Mouse (Mus musculus): Measurements from ENCODE around the gene Emp3.

Gene Emp3

DNA sequence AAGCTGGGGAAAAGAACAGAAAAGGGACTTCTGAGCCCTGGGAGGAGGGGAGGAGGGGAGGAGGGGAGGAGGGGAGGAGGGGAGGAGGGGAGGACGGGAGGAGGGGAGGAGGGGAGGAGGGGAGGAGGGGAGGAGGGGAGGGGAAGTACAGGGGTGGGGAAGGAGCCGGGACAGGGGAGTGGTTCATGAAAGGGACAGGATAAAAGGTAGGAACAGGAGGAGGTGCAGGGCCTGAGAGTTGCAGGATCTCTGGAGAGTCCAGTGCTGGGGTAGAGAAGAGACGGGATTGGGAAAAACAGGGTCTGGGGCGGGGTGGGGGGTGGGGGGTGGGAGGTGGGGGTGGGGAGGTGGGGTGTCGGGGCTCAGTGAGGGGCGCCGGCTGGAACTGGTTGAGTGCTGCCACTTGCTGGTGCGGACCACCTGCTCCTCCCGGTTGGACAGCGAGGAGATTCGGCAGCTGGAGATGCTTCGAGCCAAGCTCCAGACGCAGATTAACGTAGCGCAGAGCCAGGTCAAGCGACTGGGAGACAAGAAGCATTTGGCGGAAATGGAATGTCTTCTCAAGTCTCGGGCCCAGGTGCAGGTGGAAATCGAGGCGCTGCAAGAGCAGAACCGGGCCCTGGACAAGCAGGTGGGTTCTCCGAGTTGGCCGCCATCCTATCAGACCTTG, 7.6 kb upstream of the Emp3 start:
- no peaks in the 10 kb centered on the region for H3K27me3 ChIP-seq (ENCODE audit: insufficient read depth, low read length)
- no peak for TF ChIP-seq NANOG (IDR thresholded peaks at IDR 0.05; ENCODE audit: borderline replicate concordance, low read length)
- no peak for TF ChIP-seq CTCF (conservative IDR thresholded peaks at IDR 0.05; ENCODE audit: low read length)
- H3K9me3 ChIP-seq (ENCODE audit: low read length), result no peaks in the 10 kb centered on the region; the same call in 1 of the 2 replicates
- H3K4me3 ChIP-seq (replicated peaks; ENCODE audit: low read length), result peak overlapping the region; percentile 75
- peaks cover 7% of the 10 kb centered on the region; the same call in 1 of the 2 replicates for H3K36me3 ChIP-seq (ENCODE audit: insufficient read depth, low read length)
- peaks cover 33% of the 10 kb centered on the region for H3K4me1 ChIP-seq (replicated peaks; ENCODE audit: low read depth, low read length)

- peak; percentile 41 for TF ChIP-seq CTCF (conservative IDR thresholded peaks at IDR 0.05; ENCODE audit: low read length)
- no peak for TF ChIP-seq NANOG (IDR thresholded peaks at IDR 0.05; ENCODE audit: borderline replicate concordance, low read length)
- peaks cover 66% of the 10 kb centered on the region for H3K4me1 ChIP-seq (replicated peaks; ENCODE audit: low read depth, low read length)
- H3K4me3 ChIP-seq (replicated peaks; ENCODE audit: low read length), result peak overlapping the region; percentile 80
Observed at GRCm38 (mm10) chr7:45924429-45924816, 3.2 kb upstream of the Emp3 start.

GRCm38 (mm10) chr7:45923762-45924428, 2.7 kb upstream of the Emp3 start, which contains the start of gene Ccdc114:
Ccdc114 (plus strand) TSS chr7:45924072.
- Histone ChIP-seq H3K4me1 (replicated peaks; ENCODE audit: low read depth, low read length) (peaks cover 66% of the 10 kb centered on the region), H3K9me3 (ENCODE audit: low read length) (no peaks in the 10 kb centered on the region; the same call in 1 of the 2 replicates), H3K36me3 (ENCODE audit: insufficient read depth, low read length) (no peaks in the 10 kb centered on the region), H3K4me3 (replicated peaks; ENCODE audit: low read length) (peak within 1 kb of the TSS; percentile 80), H3K27me3 (ENCODE audit: insufficient read depth, low read length) (peaks cover 7% of the 10 kb centered on the region; the same call in 1 of the 2 replicates)
- TF ChIP-seq POU5F1 (IDR thresholded peaks at IDR 0.05; ENCODE audit: borderline replicate concordance, low read length), result no peak

More at GRCm38 (mm10) chr7:45924429-45924816, 3.2 kb upstream of the Emp3 start:
- H3K36me3 ChIP-seq (ENCODE audit: insufficient read depth, low read length), result no peaks in the 10 kb centered on the region
- peaks cover 7% of the 10 kb centered on the region; the same call in 1 of the 2 replicates for H3K27me3 ChIP-seq (ENCODE audit: insufficient read depth, low read length)
- no peaks in the 10 kb centered on the region; the same call in 1 of the 2 replicates for H3K9me3 ChIP-seq (ENCODE audit: low read length)

DNA sequence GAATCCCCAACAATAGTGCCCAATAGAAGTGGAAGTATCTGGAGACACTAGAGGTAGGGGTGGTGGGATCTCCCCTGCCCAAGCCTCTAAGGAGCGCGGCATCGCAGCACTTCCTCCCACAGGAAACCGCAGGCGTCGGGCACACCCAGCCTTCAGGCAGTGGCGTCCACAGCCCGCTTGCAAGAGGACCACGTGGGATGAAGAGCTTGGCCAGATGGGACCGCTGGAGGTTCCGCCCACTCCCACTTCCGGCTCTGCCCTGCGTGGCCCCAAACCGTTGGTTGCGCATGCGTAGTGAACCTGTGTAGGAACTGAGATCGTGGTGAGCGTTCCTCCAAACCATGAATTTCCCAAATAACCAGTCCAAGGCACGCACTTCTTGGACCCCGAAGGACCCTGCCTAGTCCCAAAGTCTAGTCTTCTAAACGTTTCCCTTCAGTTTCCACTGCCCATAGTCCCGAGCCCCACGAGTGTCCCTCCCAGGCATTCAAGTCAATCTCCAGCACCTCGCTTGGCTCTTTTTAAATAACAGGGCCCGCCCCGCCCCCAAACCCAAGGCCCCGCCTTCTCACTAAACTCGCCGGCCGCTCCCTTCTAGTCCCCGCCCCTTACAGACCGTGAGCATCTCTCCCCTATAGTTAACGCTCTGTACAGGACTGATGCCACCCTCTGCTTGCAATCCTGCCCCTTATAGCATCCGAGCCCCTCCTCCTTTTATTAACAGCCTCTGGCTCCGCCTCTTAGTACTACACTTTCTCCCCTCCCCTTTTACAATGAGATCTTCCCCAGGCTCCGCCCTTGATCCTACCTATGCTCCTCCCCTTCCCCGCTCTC, 1.9 kb upstream of the Emp3 start:
- Histone ChIP-seq H3K9me3 (ENCODE audit: low read length) (no peaks in the 10 kb centered on the region; the same call in 1 of the 2 replicates), H3K36me3 (ENCODE audit: insufficient read depth, low read length) (no peaks in the 10 kb centered on the region), H3K4me3 (replicated peaks; ENCODE audit: low read length) (peak overlapping the region; percentile 80), H3K4me1 (replicated peaks; ENCODE audit: low read depth, low read length) (peaks cover 68% of the 10 kb centered on the region), H3K27me3 (ENCODE audit: insufficient read depth, low read length) (peaks cover 7% of the 10 kb centered on the region; the same call in 1 of the 2 replicates)
- TF ChIP-seq NANOG (IDR thresholded peaks at IDR 0.05; ENCODE audit: borderline replicate concordance, low read length) (no peak), POU5F1 (IDR thresholded peaks at IDR 0.05; ENCODE audit: borderline replicate concordance, low read length) (no peak), CTCF (conservative IDR thresholded peaks at IDR 0.05; ENCODE audit: low read length) (no peak)

DNA sequence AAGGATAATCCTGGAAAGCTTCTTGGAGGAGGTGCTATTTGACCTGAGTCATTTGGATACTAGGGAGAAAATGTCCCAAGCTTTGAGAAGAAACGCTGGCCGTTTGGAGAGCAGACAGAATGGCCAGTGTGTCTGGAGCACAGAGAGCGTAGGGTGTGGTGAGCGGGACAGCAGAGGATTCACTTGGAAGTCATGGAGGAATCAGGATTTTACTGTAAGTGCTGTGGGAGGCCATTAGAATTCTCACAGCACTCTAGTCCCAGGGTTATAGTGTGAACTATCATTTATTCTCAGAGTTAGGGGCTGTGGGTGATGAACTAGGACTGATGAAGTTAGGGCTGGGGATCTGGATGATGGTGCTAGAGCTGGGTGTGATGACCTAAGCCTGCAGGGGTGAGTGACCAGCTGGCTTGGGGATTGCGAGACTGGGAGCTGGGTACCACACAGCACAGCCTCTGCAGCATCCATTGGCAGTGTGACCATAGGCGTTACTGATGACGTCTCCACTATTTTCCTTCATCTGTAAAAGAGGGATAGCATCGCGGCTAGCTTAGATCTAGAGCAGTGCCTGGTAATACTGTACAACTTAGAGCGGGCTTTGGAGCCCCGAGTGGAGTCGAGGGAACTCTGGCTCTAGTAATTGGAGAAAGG, 871 bp upstream of the Emp3 start:
- H3K36me3 ChIP-seq (ENCODE audit: insufficient read depth, low read length), result no peaks in the 10 kb centered on the region

GRCm38 (mm10) chr7:45920583-45921241, 492 bp downstream of the Emp3 start:
- peaks cover 7% of the 10 kb centered on the region; the same call in 1 of the 2 replicates for H3K27me3 ChIP-seq (ENCODE audit: insufficient read depth, low read length)
- H3K4me3 ChIP-seq (replicated peaks; ENCODE audit: low read length), result peak overlapping the region; percentile 53
- no peaks in the 10 kb centered on the region; the same call in 1 of the 2 replicates for H3K36me3 ChIP-seq (ENCODE audit: insufficient read depth, low read length)
- H3K9me3 ChIP-seq (ENCODE audit: low read length), result no peaks in the 10 kb centered on the region
- peaks cover 89% of the 10 kb centered on the region for H3K4me1 ChIP-seq (replicated peaks; ENCODE audit: low read depth, low read length)
- TF ChIP-seq CTCF (conservative IDR thresholded peaks at IDR 0.05; ENCODE audit: low read length) (no peak), NANOG (IDR thresholded peaks at IDR 0.05; ENCODE audit: borderline replicate concordance, low read length) (no peak), POU5F1 (IDR thresholded peaks at IDR 0.05; ENCODE audit: borderline replicate concordance, low read length) (no peak)

More for the DNA sequence above, 871 bp upstream of the Emp3 start:
- peaks cover 76% of the 10 kb centered on the region for H3K4me1 ChIP-seq (replicated peaks; ENCODE audit: low read depth, low read length)
- TF ChIP-seq CTCF (conservative IDR thresholded peaks at IDR 0.05; ENCODE audit: low read length) (no peak), NANOG (IDR thresholded peaks at IDR 0.05; ENCODE audit: borderline replicate concordance, low read length) (no peak), POU5F1 (IDR thresholded peaks at IDR 0.05; ENCODE audit: borderline replicate concordance, low read length) (no peak)
- H3K4me3 ChIP-seq (replicated peaks; ENCODE audit: low read length), result peak overlapping the region; percentile 73; the same call in 1 of the 2 replicates
- H3K27me3 ChIP-seq (ENCODE audit: insufficient read depth, low read length), result peaks cover 7% of the 10 kb centered on the region; the same call in 1 of the 2 replicates
- no peaks in the 10 kb centered on the region for H3K9me3 ChIP-seq (ENCODE audit: low read length)

DNA sequence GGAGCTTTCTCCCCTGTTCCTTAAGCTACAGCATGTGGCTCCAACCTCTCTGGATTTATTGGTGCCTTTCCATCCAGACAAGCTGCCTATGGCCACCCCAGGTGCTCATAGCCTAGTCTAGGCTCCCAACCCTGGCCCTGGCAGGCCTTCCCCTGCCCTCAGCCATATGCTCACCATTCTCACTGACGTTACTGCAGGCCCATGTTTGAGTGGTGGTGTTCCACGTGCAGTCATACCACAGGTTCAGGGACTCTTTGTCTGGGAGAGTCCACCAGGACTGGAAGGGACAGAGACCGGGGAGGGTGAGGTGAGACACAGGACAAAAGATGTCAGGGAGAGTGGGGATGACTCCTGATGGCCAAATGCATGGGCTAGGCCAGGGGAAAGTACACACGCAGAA, 1.4 kb downstream of the Emp3 start:
- Histone ChIP-seq H3K27me3 (ENCODE audit: insufficient read depth, low read length) (peaks cover 7% of the 10 kb centered on the region; the same call in 1 of the 2 replicates), H3K9me3 (ENCODE audit: low read length) (no peaks in the 10 kb centered on the region), H3K4me3 (replicated peaks; ENCODE audit: low read length) (no peak overlapping the region), H3K36me3 (ENCODE audit: insufficient read depth, low read length) (peaks cover 8% of the 10 kb centered on the region), H3K4me1 (replicated peaks; ENCODE audit: low read depth, low read length) (peaks cover 90% of the 10 kb centered on the region)
- no peak for TF ChIP-seq CTCF (conservative IDR thresholded peaks at IDR 0.05; ENCODE audit: low read length)

All from E14TG2a.4 (cell line).